Mouse (Mus musculus): ENCODE measurements at regions not wholly inside any gene's neighbourhood (a gene's known extent, or its start where the extent isn't known, plus 50 kb on each side); places are given as distances from the start of the nearest gene placed in this dataset.

- TF ChIP-seq CTCF (IDR thresholded peaks at IDR 0.05; ENCODE audit: insufficient read depth, low read depth, low read length) (no peak), POLR2A (IDR thresholded peaks at IDR 0.05; ENCODE audit: insufficient read depth, low read depth, low read length) (no peak)
These were observed 118.4 kb upstream of the Sox2 start for GRCm38 (mm10) chr3:34531836-34532235.
